Comparison of ENCODE assay signal across 8 mouse cellular contexts in genomic region chr1:121527600-121528398, GRCm38 (mm10). TPM values are rescaled to one million over a fixed set of nuclear protein-coding genes. Genes with fewer than 3 reads are reported as not detected.
DNase-seq lines count a peak whose midpoint lies in the region; ATAC-seq and TF ChIP-seq lines count a peak whose summit lies in the region.

No protein-coding gene starts in this region.

- no peak for TF ChIP-seq CTCF in heart, postnatal 0 days (IDR thresholded peaks at IDR 0.05; ENCODE audit: low read depth)
- peak; percentile 10 for TF ChIP-seq CTCF in forebrain, postnatal 0 days (IDR thresholded peaks at IDR 0.05; ENCODE audit: low read depth)

- H3K9me3 ChIP-seq in heart, postnatal 0 days (replicated peaks; ENCODE audit: control insufficient read depth, low read length), result no peaks in the 10 kb centered on the region
- H3K9me3 ChIP-seq in forebrain, postnatal 0 days (ENCODE audit: low read length), result no peaks in the 10 kb centered on the region

- no peak for DNase-seq in heart, postnatal 0 days (ENCODE audit: low spot score)
- no peak for DNase-seq in heart, adult 8-10 months (ENCODE audit: low spot score)
- peak; percentile 17 for DNase-seq in brain, adult 2 months (ENCODE audit: low read depth, low spot score)
- peak; percentile 5 for DNase-seq in forebrain, postnatal 0 days
- DNase-seq in yolk sac, embryonic 10.5 days (ENCODE audit: low spot score), result peak; percentile 2
- DNase-seq in lung, adult 18-20 months, result no peak

- TF ChIP-seq EP300 in heart, postnatal 0 days (IDR thresholded peaks at IDR 0.05; ENCODE audit: low read depth), result no peak

- H3K4me3 ChIP-seq in heart, postnatal 0 days (ENCODE audit: low read depth, low read length), result peak overlapping the region; percentile 24
- peak overlapping the region; percentile 37 for H3K4me3 ChIP-seq in forebrain, postnatal 0 days (ENCODE audit: low read depth, low read length)

- no peak for ATAC-seq in heart, postnatal 0 days (ENCODE audit: insufficient read depth, low read depth)
- peak; percentile 62 for ATAC-seq in forebrain, postnatal 0 days
- peak; percentile 42 for ATAC-seq in megakaryocyte progenitor cell, adult 5-6 weeks (replicated peaks; ENCODE audit: poor library complexity)
- no peak for ATAC-seq in inflammation-experienced regulatory T-cells, adult 6 months

- H3K9ac ChIP-seq in heart, postnatal 0 days (replicated peaks; ENCODE audit: low read depth, low read length), result no peak overlapping the region
- peak overlapping the region; percentile 28 for H3K9ac ChIP-seq in forebrain, postnatal 0 days

- H3K27me3 ChIP-seq in heart, postnatal 0 days (ENCODE audit: control insufficient read depth, insufficient read depth, low read length), result peaks cover 13% of the 10 kb centered on the region
- H3K27me3 ChIP-seq in forebrain, postnatal 0 days (ENCODE audit: insufficient read depth, low read length), result peaks cover 13% of the 10 kb centered on the region; the same call in 1 of the 2 replicates

- no peak overlapping the region for H3K27ac ChIP-seq in heart, postnatal 0 days (ENCODE audit: low read depth)
- no peak overlapping the region for H3K27ac ChIP-seq in forebrain, postnatal 0 days (ENCODE audit: low read depth, low read length)

- peak overlapping the region; percentile 51 for H3K4me2 ChIP-seq in heart, postnatal 0 days (ENCODE audit: low read depth, low read length)
- peak overlapping the region; percentile 57 for H3K4me2 ChIP-seq in forebrain, postnatal 0 days (ENCODE audit: low read depth)

- H3K36me3 ChIP-seq in heart, postnatal 0 days (replicated peaks; ENCODE audit: control insufficient read depth, insufficient read depth, low read length), result no peaks in the 10 kb centered on the region
- H3K36me3 ChIP-seq in forebrain, postnatal 0 days (ENCODE audit: insufficient read depth), result no peaks in the 10 kb centered on the region

- no peaks in the 10 kb centered on the region for H3K4me1 ChIP-seq in heart, postnatal 0 days (ENCODE audit: control insufficient read depth, insufficient read depth)
- peaks cover 10% of the 10 kb centered on the region; the same call in 1 of the 2 replicates for H3K4me1 ChIP-seq in forebrain, postnatal 0 days (ENCODE audit: insufficient read depth)

- WGBS in heart, postnatal 0 days, result 12% methylated on average over 55 of the region's 55 CpGs
- WGBS in forebrain, postnatal 0 days, result 12% methylated on average over 55 of the region's 55 CpGs

RNA-seq across cellular contexts. Expression of gene Htr5b, which starts 0.5 kb away (rescaled TPM):
- not detected in 2 replicates for total RNA-seq in heart, postnatal 0 days (2014; rRNA removed; ENCODE audit: low replicate concordance)
- not detected in 2 replicates for polyA plus RNA-seq in heart, postnatal 0 days (2015; fragmentation: Nextera tagmentation; extraction: Ambion mirVana)
- not detected for total RNA-seq in heart, adult 8-10 months (2022)
- 1.4 and 2.2 TPM in 2 replicates for total RNA-seq in forebrain, postnatal 0 days (2014; rRNA removed)
- polyA plus RNA-seq in forebrain, postnatal 0 days (2015; fragmentation: Nextera tagmentation; extraction: Ambion mirVana), result 1.9 and 3.5 TPM in 2 replicates
- not detected in 2 replicates for total RNA-seq in megakaryocyte progenitor cell, adult 5-6 weeks (2015)
- total RNA-seq in megakaryocyte progenitor cell, adult 5-6 weeks (2017), result not detected in 2 replicates
- polyA plus RNA-seq in inflammation-experienced regulatory T-cells, adult 6 months (2017; shearing (Covaris generic)), result not detected

RNA-seq across cellular contexts. Expression of gene Ddx18, which starts 40.0 kb away (rescaled TPM):
- total RNA-seq in heart, postnatal 0 days (2014; rRNA removed; ENCODE audit: low replicate concordance), result 11.6 and 52.2 TPM in 2 replicates
- polyA plus RNA-seq in heart, postnatal 0 days (2015; fragmentation: Nextera tagmentation; extraction: Ambion mirVana), result 23.3 and 23.7 TPM in 2 replicates
- total RNA-seq in heart, adult 8-10 months (2022), result 10 to 100 TPM; 16.6 to 19.8 (median 18.0) TPM
- 37.5 and 40.0 TPM in 2 replicates for total RNA-seq in forebrain, postnatal 0 days (2014; rRNA removed)
- 29.4 and 30.6 TPM in 2 replicates for polyA plus RNA-seq in forebrain, postnatal 0 days (2015; fragmentation: Nextera tagmentation; extraction: Ambion mirVana)
- total RNA-seq in megakaryocyte progenitor cell, adult 5-6 weeks (2015), result 172 and 208 TPM in 2 replicates
- total RNA-seq in megakaryocyte progenitor cell, adult 5-6 weeks (2017), result 95.4 TPM in 2 replicates
- 100 to 1,000 TPM in 1 of 3 experiments, 10 to 100 TPM in 2; 58.0 to 108 (median 66.5) TPM for polyA plus RNA-seq in inflammation-experienced regulatory T-cells, adult 6 months (2017; shearing (Covaris generic))

Comparison
In these comparisons a context has a peak if more than half of its experiments do, and no peak if none do; other contexts are left out.
1. ATAC-seq: peak in forebrain, postnatal 0 days (single experiment) and megakaryocyte progenitor cell, adult 5-6 weeks (single experiment); none in heart, postnatal 0 days (single experiment) and inflammation-experienced regulatory T-cells, adult 6 months (single experiment).
2. DNase-seq: peak in brain, adult 2 months (single experiment), forebrain, postnatal 0 days (single experiment) and yolk sac, embryonic 10.5 days (single experiment); none in heart, postnatal 0 days (single experiment), heart, adult 8-10 months (single experiment) and lung, adult 18-20 months (0 of 2).